Mouse (Mus musculus): Measurements from ENCODE around the gene Pax4. TPM values are rescaled to one million over a fixed set of nuclear protein-coding genes. Genes with fewer than 3 reads are reported as not detected.

The Pax4 gene
- polyA plus RNA-seq, 1 experiment from 2014 or later: not detected

Other genes starting within 250 kb of the Pax4 start
- gene Zfp800, start 51.3 kb downstream of the Pax4 start, polyA plus RNA-seq (2015; fragmentation: Nextera tagmentation; extraction: Ambion mirVana): 16.5 and 23.3 TPM in 2 replicates
- gene Arf5, start 25.8 kb downstream of the Pax4 start, polyA plus RNA-seq (2015; fragmentation: Nextera tagmentation; extraction: Ambion mirVana): 373 and 387 TPM in 2 replicates
- not detected in 2 replicates for gene Fscn3, start 21.6 kb downstream of the Pax4 start, polyA plus RNA-seq (2015; fragmentation: Nextera tagmentation; extraction: Ambion mirVana)
- gene Gcc1, start 21.0 kb downstream of the Pax4 start, polyA plus RNA-seq (2015; fragmentation: Nextera tagmentation; extraction: Ambion mirVana): 10.3 and 12.1 TPM in 2 replicates
- gene Snd1, start 25.8 kb upstream of the Pax4 start, polyA plus RNA-seq (2015; fragmentation: Nextera tagmentation; extraction: Ambion mirVana): 131 TPM in 2 replicates

Data from lung, embryonic 15.5 days (tissue).